Mouse (Mus musculus) ES-CJ7 (cell line): ENCODE data around the gene Psmf1.

Experiments
- DNase-seq: peaks from one replicate; pipeline ENCODE4 v3.0.0; 2011; ENCODE audit warnings: low read depth, low spot score

Psmf1 gene

DNA sequence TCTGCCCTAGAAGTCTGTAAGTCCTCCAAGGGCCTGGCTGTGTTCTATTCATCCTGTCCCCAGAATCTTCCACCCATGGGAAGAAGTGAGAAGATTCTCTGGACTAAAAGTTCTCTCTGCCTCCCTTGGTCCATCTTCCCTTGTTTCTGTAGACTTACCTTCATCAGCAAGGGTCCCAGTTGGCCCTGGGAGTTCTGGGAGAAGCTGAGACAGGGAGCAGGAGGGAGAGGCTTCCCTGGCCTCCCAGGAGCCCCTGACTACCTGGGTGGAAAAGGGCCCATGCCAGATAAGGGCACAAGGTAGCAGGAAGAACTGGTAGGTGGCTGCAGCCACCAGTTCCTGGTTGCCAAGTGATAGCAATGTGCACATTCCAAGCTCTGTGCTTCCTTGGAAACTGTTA, at the start of gene Psmf1:
Gene Psmf1 (minus strand): TSS at position 342 of the 400 bp plus-strand sequence.
- DNase-seq: no peak

DNA sequence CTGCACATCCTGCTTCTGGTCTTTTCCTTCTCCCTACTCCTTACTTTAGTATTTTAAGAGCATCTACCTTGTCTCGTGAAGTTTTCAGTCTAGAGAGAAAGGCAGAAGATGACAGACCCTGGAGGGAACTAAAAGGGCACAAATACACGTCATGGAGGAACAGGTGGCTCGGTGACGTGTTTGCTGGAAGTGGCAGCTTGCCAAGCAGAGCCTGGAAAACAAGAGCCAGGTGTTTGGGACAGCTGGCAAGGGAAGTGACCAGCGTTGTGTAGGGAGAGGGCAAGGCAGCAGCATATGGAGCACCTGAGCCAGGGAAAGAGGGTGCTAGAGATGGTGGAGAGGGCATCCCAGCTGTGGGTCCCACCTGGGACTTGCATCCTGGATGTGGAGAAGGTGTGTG, 47.2 kb upstream of the Psmf1 start:
- DNase-seq: no peak

DNA sequence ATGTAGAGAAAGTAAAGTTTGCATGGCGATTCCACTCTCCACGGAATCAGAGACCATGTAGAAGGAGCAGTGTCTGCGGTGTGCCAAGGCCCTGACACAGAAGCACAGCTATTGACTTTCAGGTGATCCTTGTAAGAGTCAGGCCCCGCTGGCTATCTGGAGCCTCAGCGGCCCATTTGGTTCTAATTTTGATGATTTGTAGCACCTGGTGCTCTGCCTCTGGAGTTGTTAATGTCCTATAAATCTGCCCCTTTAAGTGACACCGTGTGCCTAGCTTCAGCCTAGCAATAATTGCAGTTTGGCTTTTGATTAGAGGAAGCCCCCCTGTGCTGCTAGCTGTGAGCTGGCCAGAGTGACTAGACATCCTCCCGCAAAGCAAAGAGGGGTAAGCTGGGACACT, 46.2 kb upstream of the Psmf1 start:
- DNase-seq: no peak

GRCm38 (mm10) chr2:151788221-151788977, 44.4 kb upstream of the Psmf1 start:
- DNase-seq: no peak

DNA sequence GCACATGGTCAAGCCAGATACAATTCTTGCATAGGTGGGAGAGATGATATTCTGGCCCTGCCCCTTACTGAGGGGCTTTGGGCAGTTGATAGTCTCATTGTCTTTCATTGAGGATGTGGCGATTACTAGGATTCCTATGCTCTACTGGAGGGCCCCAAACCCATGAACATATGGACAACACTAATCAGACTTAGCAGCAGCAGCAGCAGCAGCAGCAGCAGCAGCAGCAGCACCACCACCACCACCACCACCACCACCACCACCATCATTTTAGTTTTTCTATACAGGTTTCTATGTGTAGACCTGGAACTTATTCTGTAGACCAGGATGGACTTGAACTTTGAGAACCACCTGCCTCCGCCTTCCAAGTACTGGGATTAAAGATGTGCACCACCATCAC, 39.5 kb upstream of the Psmf1 start:
- no peak for DNase-seq

DNA sequence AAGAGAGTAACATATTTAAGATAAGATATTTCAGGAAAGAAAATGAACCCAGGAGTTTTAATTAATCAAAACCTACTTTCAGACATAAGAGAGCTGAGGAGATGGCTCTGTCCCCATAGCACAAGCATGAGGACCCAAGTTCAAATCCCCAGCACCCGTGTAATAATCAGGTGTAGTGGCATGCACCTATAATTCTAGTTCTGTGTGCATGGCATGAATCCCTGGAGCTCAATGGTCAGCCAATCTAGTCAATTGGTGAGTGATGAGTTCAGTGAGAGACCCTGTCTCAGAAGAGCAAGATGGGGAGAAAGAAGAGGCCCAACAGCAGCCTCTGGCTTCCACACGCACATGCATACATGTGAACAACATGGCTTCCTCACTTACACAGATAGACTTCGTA, 33.4 kb upstream of the Psmf1 start:
- DNase-seq: no peak

- DNase-seq: no peak
Measured at GRCm38 (mm10) chr2:151773476-151773875, 29.5 kb upstream of the Psmf1 start.

GRCm38 (mm10) chr2:151772169-151772568, 28.2 kb upstream of the Psmf1 start:
- no peak for DNase-seq

GRCm38 (mm10) chr2:151764557-151764956, 20.6 kb upstream of the Psmf1 start:
- DNase-seq: no peak

GRCm38 (mm10) chr2:151758806-151759353, 14.9 kb upstream of the Psmf1 start:
- DNase-seq: no peak

- peak; percentile 84 for DNase-seq
Measured at GRCm38 (mm10) chr2:151757451-151757850, 13.5 kb upstream of the Psmf1 start.

- no peak for DNase-seq
Measured at GRCm38 (mm10) chr2:151756277-151757061, 12.5 kb upstream of the Psmf1 start.

- peak; percentile 33 for DNase-seq
Measured at GRCm38 (mm10) chr2:151751330-151751729, 7.3 kb upstream of the Psmf1 start.

DNA sequence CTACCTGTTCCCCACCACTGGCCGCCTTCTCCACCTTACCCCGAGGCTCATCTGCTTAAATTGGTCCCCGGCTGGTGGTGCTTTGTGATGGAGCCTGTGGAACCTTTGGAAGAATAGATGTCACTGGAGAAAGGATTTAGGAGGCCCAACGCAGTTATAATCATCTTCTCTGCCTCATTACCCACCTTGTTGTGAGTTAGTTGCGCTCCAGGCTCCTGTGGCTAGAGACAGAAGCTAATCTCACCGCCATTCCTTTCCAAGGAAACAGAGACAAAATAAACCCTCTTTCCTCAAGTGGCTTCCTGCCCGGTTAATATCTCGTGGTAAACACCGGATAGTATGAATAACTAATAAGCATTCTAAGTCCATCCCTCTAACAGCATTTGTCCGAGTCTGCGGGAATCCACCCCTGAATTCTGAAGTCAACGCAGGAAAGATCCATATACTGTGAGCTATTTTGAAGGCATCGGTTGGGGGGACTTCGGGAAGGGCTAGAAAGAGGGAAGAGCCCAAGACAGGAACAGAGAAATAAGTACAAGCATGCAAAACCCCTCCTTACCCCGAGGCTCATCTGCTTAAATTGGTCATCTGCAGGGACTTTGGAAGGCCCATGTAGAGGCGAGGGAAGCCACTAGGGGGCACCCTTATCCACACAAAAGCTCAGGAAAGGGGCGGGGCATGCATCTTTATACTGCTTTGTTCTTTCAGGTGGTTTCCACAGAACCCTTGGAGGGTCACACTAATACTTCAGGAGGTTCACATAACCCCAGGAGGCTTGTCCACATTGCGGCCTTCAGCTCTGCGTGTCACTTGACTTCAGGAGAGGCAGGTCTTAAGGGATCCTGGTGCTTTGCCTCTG, 4.1 kb upstream of the Psmf1 start:
- DNase-seq: peak; percentile 81

- DNase-seq: no peak
Measured at GRCm38 (mm10) chr2:151742850-151743679, 921 bp downstream of the Psmf1 start.

- DNase-seq: no peak
Measured at GRCm38 (mm10) chr2:151742084-151742483, 1.9 kb downstream of the Psmf1 start.

GRCm38 (mm10) chr2:151740741-151741526, 3.1 kb downstream of the Psmf1 start:
- DNase-seq: peak; percentile 93

GRCm38 (mm10) chr2:151739505-151739904, 4.5 kb downstream of the Psmf1 start:
- no peak for DNase-seq

- no peak for DNase-seq
Measured at GRCm38 (mm10) chr2:151739081-151739480, 4.9 kb downstream of the Psmf1 start.

DNA sequence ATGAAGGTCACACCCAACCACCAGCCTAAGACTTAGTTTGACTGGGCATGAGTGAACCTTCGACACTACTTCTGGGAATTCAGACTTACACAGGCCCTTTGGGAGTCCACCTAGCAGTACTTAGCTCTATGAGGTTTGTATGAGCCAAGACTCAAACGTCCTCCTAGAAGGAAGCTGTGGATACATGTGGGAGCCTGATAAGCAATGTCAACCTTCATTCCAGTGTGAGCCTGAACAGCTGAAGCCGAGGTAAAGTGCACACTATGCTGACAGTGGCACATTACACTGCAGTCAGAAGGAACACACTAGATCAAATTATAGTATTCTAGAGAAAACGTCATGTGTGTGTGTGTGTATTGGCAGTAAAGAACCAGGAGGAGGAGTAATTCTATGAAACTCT, 5.5 kb downstream of the Psmf1 start:
- DNase-seq: no peak
